Mouse (Mus musculus) kidney, adult 9 months (tissue): ENCODE data around the gene Tm9sf2.
A peak's percentile ranks its signal among the peaks of the same experiment; 100 is the strongest.
"Not testable (repeated sequence)": the region's sequence is repeated elsewhere in the genome, so short reads cannot be mapped to it uniquely, and the experiment has no call there.

Experiments
- DNase-seq: peaks from one replicate; pipeline ENCODE4 v3.0.0; 2022

The Tm9sf2 gene

DNA sequence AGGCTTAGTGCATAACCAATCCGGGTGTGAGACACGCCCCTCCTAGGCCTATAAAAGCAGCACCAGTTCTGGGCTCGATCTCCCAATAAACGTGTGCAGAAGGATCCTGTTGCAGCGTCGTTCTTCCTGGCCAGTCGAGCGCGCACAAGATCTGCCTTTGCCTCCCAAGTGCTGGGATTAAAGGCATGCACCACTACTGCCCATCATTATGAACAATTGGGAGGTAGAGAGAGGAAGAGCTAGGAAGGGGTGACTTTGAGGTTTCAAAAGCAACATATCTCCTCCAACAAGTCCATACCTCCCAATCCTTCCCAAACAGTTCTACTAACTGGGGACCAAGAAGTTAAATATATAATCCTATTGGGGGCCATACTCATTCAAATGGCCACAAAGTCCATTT is 4.9 kb upstream of the Tm9sf2 start:
- not testable (repeated sequence) for DNase-seq

DNA sequence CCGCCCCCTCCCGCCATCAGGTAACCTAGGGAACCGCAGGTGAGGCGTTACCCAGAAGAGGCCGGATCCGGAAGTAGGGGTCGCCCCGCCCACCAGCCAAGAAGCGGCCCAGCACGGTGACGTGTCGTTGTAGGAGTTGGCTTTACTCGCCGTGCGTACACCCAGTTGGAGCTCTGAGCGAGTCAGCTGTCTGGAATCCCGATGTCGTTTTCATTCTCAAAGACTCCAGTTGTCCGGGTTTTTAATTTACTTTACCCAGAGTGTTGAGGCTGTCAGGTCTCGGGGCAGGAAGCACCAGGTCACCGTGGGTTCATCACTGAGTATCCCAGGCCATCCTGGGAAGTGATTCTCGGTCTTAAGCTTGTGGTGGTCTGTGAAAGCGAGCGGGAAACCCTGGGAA is 2.0 kb upstream of the Tm9sf2 start:
- DNase-seq, result peak; percentile 98

DNA sequence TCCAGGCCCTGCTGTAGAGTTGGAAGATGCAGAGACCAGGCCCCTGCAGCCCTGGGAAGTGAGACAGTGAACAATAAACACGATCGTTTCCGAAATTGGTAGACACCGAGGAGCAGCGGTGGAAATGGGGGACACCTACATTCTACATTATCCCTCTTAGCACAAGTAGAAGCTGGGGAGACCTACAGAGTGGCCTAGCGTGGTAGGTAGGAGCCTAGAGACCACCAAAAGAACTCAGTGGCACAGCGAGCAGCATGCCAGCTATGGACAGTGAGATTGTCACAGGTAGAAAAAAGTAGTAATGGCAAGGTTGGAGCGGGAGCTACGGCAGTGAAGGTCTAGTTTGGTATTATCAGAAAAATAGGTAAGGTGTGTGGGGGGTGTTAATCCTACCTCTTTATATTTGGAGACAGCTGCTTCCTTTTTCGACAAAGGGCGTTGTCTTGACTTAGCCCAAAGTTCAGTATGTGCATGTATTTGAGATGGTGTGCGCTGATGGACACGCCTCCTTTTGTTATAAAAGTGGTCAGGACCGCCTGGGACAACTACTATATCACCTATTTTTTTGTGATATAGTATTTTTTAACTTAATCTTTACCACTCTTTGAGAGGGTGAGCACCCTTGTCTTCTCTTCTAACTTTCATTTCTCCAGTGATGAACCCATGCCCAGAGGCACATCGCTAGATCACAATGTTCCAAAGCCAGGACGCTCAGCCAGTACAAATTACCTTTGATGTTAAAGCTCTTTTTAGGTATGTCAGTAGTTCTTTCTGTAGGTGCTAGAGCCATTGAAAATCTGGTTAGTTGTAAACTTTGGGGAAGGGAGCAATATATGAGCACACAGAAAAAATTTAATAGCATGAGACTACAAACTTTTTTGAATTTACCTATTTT is 1.2 kb upstream of the Tm9sf2 start:
- no peak for DNase-seq

DNA sequence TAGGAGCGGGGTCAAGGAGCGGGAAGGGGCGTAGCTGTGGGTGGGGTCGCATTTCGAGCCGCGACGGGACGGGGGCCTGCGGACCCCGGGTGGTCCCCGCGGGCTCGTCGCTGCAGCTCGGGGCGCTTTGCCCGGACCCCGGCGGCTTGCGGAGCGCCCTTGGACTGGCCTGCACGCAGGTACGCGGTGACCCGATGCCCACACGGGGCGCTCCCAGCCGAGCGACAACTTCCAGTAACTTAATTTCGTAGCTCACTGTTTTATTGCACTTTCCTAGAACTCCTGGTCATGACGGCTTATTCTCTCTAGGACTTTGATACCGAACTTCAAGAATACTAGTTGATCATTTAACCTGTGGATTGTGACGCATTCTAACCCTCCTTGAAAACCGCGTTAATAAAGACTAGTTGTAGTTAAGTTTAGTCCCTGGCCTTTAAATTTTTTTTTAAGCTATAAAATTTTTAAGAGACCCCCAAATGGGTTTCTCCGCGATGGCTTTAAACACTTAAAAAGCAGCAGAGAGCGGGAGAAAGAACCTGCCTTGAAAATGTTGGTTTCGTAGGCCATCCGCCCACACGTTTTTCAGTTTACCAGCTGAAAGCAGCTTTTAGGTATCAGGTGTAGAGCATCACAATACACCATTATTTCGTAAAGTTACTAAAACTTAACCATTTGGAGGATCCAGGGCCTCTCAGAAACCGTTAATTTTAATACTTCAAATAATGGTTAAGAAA is 810 bp downstream of the Tm9sf2 start:
- peak; percentile 80 for DNase-seq

DNA sequence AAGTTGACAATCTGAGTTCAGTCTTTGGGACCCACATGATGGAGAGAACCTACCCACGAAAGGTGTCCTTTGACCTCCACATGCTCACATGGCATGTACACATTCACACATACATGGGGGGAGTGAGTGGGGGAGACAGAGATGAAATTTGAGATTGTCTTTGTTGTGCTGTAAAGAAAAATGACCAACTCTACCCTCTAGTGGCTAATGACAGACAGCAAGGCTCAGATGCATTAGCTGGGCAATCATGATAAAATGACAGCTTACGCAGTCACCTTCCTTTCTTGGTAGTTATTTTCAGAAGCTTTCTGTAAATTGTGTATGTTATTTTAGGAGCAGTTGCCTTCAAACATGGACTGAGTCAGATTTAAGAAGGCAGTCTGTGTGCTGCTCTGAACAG is 4.8 kb downstream of the Tm9sf2 start:
- DNase-seq, result no peak

DNA sequence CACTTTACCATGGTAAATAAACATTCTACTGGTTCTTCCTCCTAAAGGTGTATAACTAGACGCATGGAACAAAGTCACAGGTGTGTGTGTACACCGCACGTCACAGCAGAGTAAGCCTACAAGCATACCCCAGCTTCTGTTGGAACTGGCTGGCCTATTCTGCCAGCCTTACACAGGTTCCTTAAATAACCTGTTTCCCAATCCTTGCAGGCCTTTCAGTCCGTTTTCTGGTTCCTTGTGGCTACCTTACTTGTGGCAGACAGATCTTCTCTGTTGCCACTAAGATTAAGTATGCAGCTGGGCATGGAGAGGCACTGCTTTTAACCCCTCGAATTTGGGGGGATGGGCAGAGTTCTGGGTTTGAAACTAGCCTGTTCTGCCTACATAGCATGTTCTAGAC is 5.5 kb downstream of the Tm9sf2 start:
- DNase-seq, result no peak

DNA sequence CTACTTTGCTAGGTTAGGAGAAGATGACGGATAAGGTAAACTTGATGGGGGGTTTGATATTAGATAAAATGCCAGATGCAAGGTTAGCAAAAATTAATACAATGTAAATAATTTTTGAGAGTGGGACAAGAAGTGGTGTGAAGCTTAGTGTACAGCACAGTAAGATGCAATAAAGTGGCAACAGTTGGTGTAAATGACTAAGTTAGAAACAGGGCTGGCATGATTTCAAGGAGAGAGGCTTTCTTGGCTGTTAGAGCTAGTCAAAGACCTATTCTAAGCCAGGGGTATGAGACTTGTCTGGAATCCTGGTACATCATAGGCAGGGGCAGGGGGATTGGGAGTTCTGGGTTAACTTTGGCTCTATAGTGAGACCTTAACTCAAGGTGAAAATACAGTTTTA is 9.4 kb downstream of the Tm9sf2 start:
- DNase-seq, result peak; percentile 35

DNA sequence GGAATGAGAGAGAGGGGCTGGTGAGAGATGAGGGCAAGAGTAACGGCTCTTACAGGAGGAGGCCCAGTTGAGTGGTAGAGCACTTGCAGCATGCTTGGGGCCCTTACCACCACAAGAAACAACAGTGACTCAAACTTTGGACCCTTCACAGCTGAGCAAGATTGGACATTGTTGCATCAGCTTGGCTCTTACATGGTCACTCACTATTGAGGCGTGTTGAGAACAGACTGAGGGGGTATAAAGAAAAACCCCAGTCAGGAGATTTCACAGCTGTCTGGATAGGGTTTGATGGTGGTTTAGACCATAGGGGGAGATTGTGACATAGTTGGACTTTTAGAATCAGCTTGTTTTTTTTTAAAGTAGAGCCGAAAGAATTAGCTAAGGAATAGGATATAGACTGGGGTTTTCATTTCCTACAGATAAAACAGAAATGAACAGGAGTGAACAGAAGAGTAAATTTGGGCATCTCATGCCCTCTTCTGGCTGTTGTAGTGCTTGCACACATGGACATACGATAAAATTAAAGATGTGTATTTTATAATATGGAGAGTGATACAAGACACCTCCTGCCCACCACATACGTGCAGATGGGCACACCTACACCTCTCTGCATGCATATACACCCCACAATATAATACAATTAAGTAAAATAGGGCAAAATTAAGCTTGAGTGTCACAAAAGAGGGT is 23.4 kb downstream of the Tm9sf2 start:
- DNase-seq, result peak; percentile 40

DNA sequence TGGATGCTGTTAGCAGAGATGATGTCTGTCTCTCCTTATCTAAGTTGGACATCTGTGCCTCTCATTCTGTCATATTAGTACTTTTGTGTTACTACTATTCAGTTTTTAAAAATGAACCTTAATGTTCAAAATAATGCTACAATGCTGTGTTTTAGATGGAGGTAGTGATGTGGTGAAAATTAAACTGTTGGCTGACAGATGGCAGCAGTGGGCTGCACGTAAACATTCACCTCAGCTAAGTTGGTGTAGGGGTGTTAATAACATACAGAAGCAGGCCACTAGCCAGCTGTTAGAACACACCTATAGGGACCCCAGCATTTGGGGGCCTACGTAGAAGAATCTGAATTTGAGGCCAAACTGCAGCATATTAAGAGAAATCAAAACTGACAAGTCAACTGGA is 24.8 kb downstream of the Tm9sf2 start:
- no peak for DNase-seq

DNA sequence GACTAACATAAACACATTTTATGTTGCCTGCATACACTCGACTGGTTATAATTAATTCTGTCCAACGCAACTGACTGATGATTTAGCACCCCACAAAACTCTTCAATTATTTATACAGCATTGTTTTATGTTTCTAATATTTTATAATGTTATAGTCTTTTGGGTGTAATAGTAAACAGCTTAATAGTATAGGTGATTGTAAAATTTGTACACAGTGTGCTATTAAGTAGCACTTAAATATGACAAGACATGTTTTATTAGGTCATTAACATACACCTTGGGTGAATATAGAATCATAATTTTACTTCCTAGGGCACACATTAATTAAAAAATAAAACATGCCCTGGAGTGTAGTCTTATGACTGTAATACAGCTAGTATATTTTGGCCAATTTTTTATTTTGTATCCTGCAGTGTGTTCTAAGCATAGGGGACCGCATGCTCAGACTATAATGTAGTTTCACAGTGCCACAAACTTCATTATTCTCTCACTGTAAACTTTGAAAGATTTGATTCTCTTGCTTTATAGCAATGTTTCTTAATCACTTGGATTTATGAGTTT is 29.6 kb downstream of the Tm9sf2 start:
- DNase-seq, result no peak

DNA sequence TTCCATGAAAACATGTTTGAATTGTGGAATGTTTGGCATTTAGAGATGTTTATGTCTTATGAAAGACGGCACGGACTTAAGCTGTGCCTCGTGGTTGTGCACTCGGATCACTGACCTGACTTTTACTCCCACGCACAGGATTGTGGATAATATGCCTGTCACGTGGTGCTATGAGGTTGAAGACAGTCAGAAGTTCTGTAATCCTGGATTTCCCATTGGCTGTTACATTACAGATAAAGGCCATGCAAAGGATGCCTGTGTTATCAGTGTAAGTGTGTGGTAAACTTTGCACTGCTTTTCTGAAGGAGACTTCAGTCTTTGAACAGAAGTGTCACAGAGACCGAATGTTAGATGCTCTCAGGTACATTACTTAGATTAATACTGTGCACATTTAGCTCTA is 30.4 kb downstream of the Tm9sf2 start:
- no peak for DNase-seq

DNA sequence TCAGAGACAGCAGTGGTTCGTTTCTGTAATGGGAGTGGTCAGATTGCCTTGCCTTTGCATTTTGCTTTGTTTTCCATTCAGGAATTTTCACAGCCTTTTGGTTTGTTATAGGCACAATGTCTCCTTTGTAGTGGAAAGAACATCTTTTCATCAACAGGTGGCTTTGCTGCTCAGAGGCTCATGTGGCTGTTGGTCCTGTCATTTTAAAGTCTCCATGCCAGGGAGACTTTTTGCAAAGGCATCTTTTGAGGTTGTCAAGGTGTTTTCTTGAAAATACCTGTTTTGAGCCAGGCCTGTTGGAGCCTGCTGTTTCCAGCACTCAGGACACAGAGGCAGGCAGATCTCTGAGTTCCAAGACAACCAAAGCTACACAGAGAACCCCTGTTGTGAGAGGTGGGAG is 33.3 kb downstream of the Tm9sf2 start:
- DNase-seq, result no peak

DNA sequence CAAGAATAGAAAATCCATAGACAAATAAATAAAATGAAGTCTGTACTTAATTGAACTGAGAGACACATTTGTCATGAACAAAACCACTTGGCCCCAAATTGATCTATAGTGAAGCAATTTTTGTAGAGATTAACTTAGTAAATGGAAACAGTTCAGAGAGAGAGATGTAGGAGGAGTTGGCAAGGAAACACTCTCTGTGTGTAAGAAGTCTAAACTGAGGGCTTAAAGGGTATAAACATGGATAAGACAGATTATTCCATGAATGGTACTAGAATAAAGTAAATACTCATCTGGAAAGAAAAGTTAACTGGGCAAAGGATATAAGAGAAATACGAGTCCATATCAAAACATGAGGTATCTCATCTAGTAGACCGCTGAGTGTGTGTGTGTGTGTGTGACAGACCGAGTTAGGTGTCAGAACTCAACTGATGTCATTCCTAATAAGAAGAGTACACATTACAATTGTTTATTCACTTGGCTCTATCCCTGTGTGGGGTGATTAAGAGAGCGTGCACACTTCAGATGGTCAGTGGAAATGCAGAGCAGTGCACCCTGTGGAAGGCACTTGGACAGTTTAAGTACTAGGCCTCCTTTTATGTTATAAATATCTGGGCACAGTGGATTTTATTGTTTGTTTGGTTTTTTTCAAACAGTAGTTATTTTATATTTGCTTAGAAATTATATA is 36.9 kb downstream of the Tm9sf2 start:
- no peak for DNase-seq

DNA sequence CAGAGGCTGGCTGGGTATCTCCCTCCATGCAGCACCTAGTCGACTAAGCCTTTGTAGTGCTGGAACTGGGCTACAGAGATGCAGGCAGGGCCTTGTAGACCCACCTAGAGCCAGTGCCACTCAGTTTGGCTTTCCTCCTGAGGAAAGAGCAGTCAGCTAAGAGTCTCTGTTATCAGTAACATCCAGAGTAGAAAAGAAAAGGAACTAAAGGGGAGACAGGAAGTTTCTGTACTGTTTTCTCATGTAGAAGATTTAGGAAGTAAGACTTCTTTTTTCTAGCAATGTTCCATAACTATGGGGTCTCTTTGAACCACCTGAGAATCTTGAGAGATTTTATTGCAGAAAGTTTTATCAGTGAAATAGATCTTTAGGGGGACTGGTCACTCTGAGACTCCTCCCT is 38.5 kb downstream of the Tm9sf2 start:
- DNase-seq, result no peak

DNA sequence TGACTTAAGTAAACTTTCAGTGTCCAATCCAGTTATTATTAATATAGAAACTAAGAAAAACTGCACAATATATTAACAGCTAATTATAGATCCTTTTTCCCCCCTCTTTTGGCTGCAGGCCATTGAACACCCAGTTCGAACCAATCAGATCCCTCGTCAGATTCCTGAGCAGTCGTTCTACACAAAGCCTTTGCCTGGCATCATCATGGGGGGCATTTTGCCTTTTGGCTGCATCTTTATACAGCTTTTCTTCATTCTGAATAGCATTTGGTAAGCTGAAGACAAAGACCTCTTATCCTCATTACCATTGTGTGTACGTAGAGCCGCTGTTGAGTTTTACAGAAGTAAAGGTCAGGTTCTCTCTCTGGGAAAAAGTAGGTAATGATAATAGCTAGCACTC is 43.8 kb downstream of the Tm9sf2 start:
- DNase-seq, result no peak

DNA sequence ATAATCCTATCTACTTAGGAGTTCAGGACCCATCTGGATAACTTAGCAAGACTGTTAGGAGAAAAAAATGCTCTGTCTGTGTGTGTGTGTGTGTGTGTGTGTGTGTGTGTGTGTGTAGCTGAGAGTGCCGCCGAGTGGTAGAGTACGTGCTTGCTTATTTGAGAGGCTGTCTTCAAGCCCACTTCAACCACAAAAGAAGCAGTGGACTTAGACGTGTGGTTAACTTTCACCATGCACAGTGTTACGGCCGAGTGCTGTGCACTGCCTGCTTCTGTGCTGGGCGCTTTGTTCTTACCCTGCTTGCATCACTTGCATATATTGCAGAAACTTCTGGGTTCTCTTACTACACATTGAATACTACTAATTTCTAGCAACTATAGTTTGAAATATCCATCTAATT is 50.9 kb downstream of the Tm9sf2 start:
- no peak for DNase-seq

DNA sequence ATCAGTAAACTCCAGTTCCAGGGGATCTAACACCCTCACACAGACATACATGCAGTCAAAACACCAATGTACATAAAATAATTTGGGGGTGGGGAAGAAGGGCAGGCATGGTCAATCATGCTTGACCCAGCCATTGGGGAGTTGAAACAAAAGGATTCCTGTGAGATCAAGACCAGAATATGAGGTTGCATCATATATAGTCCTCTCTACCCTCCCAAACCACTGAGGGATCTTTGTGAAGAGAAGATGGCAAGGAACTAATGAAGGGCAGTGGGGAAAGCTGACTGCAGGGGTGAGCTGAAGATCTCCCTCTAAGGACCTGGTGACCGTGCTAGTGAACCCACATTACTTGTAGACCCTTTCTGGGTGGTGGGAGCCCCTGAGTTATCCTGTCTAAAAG is 54.1 kb downstream of the Tm9sf2 start:
- DNase-seq, result no peak

DNA sequence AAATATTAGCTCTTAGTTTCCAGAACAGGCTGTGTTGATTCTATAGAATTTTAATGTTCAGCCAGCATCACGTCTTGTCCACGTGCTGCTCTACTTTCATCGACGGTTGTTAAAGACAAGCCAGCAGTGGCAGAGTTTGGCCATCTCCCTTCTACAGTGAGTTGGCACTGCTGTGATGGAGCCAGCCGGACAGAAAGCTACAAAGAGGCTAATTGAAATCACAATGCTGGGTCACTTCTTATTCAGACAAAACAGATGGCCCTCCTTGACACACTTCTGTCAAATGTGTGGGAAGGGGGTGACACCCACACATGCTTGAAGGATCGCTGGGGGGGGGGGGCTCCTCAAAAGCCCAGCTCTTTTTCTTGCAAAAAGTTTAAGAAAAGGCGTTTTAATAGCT is 62.1 kb downstream of the Tm9sf2 start:
- no peak for DNase-seq

DNA sequence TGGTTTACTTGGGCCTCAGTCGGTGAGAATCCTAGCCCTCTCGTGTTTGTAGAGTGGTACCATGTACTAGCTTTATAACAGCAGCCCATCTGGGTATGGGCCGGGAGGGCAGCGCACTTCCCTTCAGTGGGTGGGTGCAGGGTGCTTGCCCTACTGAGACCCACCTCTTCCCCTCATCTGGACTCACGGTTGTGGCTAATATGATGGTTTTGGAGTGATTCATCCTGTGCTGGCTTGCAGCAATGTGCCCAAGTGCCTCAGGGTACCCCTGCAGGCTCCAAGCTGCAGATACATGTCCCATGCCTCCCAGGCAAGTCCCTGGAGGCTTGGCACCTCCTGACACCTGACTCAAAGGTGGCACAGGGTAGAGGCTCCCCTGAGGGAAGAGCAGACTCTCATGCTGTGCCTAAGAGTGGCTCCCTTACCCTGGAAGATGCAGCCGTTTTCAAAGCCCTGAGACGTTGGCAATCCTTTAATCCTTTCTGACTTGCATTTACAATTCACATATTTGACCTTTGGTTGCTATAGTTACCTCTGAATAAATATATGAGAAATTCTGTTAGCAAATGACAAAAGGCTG is 63.5 kb downstream of the Tm9sf2 start:
- no peak for DNase-seq

DNA sequence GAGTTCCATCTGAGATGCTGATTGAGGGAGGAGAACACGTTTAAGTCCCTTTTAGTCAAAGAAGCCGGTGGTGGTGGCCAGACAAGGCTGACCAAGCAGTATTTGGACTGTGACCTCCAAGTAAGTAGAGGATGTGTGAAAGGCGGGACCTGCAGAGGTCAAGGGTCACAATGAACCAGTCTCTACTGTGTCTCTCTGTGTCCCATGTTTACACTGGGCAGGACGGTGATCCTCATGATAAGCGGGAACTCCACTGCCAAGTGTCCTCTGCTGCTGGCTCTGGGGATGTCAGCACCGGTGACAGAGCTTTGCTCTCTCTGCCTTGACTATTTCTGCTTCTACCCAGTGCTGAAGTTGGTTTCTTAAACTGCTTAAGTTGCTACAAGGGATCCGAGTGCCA is 64.2 kb downstream of the Tm9sf2 start:
- peak; percentile 49 for DNase-seq

DNA sequence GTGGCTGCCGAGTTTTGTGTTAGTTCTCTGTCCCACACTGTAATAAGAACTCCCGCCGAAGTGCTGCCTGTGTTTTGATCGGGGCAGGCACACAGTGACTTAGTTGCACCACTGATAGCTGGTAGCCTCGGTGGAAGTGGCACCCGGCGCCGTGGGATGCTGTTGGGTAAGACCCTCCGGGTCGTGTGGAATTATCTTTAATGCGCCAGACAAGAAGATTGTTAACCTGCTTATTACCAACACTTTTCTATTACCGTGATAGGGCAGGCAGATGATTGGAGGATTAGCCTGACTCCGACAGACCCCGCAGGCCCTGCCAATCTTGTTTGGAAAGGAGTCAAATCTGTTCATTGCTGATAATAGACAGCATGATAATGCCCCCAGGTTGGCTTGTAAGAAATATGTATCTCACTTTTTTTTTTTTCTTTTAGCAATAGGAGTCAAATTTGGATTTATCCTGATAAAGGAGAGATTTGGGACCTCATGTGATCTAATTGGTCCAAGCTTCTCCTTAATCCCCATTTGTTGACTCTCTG is 69.5 kb downstream of the Tm9sf2 start:
- no peak for DNase-seq

DNA sequence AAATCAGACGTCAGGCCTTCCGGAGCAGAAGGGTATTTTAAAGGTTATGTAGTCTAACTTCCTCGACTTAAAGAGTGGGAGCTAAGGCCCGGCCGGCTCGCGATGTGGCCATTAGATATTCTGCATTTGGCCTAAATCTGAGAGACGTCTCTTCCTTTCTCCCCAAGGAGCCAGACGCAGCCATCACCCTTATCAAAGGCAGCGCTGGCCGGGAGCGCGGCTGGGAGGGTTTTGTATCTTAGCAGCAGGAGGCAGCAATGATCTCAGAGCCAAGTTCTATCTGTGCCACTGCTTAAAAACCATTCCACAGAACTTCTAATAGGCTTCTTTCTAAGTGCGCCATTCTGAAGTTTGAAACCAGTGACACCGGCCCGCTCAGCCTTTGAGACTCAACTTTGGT is 72.4 kb downstream of the Tm9sf2 start:
- no peak for DNase-seq
